Mouse (Mus musculus): ENCODE results near the gene C730034F03Rik.

The C730034F03Rik gene

DNA sequence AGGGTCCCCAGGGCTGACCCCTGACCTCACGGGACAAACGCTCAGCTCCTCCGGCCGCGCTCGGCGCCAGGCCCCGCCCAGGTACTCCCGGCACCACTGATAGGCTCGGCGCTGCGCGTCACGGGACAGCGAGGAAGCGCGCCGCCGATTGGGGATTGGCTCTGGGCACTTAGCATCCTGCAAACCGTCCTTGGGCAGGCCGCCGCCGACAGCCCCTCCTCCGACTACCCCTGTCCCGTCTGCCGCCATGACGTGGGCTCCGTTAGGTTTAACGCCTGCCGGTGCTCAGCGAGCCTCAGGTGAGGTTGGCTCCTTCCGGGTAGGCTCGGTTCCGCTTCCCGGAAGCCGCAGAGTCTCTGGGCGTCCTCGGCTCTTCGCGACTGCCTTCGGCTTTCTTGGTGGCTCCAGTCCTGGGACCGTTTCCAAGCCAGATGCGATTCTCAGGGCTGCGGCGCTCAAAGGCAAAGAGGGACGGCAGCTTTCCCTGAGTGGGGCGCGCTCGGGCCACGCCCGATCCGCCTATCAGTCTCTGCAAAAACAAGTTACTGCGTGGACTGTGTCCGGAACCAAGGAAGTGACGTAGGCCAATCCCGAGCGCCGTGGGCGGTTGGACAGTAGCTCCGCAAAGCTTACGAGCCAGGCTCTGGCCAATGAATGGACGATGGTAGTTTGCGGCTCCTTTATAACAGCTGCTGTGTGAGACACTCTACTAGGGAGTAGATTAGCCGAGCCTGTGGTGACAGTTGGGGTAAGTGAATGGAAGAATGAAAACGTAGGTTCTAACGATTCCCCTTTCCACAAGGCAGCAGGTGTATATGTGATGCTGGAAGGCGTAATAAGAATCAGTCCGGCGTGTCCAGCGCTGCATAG, at the start of gene C730034F03Rik, which contains the start of the genes Gm44502 and Chkb:
TSS of gene C730034F03Rik (plus strand) at position 238 of the 870 bp plus-strand sequence.
TSS of gene Gm44502 (minus strand) at position 345 of the 870 bp plus-strand sequence.
TSS of gene Chkb (minus strand) at position 557 of the 870 bp plus-strand sequence.
- DNase-seq (ENCODE audit: low read depth, low spot score) = peak; percentile 96

DNA sequence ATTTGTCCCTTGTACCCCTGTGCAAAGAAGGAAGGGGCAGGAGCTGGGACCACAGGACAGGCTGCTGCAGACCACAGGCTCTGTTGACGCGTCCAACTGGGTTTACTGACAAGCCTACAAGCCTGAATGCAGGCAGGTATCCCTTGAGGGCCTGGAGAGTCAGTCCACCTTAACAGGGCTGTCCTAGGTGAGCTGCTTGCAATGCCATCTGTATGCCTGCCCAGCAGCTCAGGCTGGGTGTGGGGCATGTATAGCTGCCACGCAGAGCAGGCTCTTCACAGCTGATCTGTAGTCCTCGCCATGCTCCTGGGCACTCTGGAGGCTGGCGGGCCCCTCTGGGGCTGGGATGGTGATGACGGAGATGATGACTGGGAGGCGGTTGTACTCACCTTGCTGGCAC, 44.8 kb upstream of the C730034F03Rik start, which contains the start of gene Klhdc7b:
TSS of gene Klhdc7b (plus strand) at position 301 of the 400 bp plus-strand sequence.
- DNase-seq (ENCODE audit: low read depth, low spot score) = no peak

DNA sequence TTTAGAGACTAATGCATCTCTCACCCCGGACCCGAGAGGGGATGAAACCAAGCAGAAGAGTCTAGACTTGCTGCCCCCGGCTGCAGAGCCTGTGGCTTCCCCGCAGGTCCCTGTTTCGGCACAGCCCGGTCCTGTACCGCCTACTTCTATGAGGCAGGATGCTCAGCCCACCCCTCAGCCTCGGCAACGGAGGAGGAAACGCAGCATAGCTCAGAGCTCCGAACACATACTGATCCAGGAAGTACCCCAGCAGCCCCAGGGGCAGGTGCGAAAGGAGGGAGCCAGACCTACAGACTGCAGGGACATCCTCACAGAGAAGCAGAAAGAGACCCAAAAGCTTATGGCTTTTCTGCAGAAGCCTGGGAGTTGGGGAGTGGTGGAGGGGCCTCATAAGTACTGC, 42.3 kb upstream of the C730034F03Rik start:
- peak; percentile 50 for DNase-seq (ENCODE audit: low read depth, low spot score)

DNA sequence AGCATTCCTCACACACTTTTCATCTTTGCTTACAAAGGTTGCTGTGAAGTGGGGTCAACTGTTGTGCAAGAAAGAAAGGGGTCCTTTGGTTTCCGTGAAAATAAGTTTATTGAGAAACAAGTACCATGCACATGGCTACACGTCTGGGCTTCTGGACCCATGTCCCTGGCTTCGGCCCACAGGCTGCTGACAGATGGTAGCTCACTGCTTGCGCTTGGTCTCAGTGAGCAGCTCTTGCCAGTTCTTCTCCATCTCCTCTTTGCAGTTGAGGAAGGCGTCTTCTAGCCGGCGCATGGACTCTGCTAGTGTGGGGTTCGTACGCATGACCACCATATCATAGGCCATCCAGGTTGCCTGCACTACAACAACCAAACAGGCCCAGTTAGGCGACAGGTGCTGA, 39.3 kb upstream of the C730034F03Rik start:
- DNase-seq (ENCODE audit: low read depth, low spot score) = no peak

DNA sequence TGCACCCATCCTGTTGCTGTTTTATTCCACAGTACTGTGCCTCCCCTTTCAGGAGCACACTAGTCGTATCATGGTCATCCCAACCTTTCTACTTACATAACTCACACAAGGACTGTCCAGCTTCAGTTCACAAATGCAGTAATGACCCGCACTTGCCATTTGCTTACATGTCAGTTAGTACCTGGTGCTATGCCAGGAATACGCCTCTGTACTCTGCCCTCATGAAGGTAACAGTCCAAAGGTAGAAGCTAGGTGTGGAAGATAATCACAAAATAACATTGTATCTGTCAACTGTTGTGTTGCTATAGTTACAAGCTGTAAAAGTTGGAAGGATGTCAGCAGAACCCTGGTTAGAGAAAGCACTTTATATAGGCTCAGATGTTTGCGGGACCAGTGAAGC, 32.5 kb upstream of the C730034F03Rik start:
- no peak for DNase-seq (ENCODE audit: low read depth, low spot score)

DNA sequence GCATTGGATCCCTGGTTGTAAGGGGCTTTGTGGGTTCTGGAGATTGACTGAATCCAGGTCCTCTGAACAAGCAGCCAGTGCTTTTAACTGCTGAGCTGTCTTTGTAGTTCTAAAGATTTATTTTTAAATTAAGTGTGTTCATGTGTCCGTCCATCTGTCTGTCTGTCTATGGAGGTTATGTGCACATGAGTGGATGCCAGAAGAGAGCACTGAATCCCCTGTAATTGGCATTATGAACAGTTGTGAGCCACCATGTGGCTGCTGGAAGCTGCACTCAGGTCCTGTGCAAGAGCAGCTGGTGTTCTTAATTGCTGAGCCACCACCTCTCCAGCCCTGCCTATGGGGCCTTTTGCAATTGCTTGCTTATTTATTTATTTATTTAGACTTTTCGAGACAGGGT, 31.2 kb upstream of the C730034F03Rik start:
- DNase-seq (ENCODE audit: low read depth, low spot score) = no peak

DNA sequence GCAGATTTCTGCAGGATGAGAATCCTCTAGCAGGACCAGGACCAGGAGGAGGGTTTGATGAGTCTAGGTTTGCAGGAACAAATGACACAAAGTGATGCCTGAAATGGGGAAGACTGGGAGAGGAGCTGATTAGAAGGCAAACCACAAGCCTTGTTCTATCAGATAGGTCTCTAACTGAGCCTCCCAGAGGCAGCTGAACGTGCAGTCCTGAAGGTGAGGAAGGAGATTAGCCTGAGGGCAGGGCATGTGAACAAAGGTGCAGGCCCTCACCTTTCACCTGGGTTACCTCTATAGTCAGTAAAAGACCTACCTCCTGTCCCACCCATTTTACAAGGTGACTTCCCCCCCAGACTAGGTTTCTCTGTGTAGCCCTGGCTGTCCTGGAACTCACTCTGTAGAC, 29.7 kb upstream of the C730034F03Rik start:
- no peak for DNase-seq (ENCODE audit: low read depth, low spot score)

DNA sequence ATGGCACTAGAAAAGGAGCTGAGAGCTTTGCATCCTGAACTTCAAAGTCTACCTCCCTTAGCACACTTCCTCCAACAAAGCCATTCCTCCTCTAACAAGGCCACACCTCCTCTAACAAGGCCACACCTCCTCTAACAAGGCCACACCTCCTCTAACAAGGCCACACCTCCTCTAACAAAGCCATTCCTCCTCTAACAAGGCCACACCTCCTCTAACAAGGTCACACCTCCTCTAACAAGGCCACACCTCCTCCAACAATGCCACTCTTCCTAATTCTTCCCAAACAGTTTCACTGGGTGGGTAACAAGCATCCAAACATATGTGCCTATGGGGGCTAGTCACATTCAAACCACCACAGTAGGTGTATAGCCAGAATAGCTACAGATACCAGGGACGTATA, 26.9 kb upstream of the C730034F03Rik start:
- DNase-seq (ENCODE audit: low read depth, low spot score) = no peak

DNA sequence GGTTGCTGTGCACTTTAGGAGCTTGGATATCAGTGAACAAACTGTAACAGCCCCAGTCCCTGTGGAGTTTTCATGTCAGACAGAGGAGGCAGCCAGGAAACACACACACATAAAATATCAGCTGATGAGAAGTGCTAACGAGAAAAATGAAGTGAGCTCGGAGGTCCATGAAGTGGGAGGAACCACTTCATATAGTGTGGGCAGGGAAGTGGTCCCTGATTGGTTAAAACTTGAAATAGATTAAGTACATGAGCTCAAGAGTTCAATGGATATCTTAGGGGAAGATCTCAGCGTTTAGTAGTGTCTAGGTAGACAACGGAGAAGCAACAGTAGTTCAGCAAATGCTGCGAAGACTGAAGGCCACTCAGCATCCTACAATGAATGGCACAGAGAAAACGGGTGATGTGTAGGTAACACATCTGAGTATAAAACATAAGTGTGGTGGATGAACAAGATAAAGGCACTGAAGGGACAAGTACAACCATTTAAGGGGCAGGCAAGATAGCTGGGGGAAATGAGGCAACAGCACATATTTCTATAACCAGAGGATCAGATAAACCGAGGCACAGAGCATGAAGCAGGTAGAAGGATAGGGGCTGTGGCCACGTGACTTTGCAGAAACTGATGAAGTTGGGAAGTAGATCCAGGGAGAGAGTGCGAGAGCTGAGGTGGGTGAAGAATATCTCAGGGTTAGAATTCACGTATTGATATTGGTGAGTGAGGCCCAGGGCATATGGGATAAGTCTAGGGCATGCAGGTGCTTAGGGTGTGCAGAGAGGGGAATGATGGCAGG, 24.4 kb upstream of the C730034F03Rik start:
- DNase-seq (ENCODE audit: low read depth, low spot score) = no peak

DNA sequence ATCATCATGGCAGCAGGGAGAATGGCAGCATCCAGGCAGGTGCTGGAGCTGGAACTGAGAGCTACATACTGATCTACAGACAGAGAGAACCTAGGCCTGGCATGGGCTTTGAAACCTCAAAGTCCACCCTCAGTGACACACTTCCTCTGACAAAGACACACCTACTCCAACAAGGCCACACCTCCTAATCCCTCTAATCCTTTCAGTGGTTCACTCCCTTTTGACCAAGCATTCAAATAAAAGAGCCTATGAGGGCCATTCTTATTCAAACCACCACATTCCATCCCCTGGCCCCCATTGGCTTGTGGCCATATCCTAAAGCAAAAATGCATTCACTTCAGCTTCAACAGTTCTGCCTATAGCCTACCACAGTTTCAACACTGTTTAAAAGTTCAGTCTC, 22.7 kb upstream of the C730034F03Rik start:
- DNase-seq (ENCODE audit: low read depth, low spot score) = no peak

DNA sequence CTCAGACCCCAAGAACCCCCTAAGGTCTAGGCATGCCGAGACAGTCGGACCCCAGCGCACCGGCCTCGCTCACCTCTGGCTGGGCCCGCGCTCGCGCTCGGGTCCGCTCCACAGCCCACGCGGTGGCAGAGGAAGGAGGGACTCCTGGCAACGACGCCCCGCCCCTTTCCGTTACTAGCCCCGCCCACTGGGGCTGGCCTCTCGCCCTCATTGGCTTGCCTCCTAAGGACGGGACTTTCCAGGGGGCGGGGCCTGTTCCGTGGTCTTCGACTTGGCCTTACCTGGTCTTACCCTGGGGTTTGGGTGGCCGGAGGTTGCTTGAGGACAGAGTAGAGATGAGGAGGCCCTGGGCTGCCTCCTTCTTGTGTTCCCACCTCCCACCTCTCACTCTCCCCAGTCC, 19.3 kb upstream of the C730034F03Rik start, which contains the start of gene Syce3:
TSS of gene Syce3 (minus strand) at position 386 of the 400 bp plus-strand sequence.
- DNase-seq (ENCODE audit: low read depth, low spot score) = no peak

DNA sequence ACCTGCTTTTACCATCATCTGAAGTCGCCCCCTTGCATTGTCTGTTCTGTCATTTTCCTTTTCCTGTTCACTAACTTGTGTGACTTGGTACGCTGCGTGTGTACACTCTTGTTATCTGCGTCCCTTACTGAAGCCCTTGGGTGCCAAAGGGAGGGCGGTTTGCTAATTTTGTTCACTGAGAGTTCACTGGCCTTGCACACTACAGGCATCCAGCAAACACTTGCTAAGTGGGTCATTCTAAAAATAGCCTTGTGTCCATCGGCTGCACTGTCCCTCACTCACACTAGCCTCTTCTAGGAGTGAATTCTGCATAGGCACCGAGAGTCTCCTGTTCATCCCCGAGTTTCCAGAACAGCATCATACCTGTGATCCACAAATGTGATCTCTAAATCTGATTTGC, 14.1 kb upstream of the C730034F03Rik start:
- no peak for DNase-seq (ENCODE audit: low read depth, low spot score)

DNA sequence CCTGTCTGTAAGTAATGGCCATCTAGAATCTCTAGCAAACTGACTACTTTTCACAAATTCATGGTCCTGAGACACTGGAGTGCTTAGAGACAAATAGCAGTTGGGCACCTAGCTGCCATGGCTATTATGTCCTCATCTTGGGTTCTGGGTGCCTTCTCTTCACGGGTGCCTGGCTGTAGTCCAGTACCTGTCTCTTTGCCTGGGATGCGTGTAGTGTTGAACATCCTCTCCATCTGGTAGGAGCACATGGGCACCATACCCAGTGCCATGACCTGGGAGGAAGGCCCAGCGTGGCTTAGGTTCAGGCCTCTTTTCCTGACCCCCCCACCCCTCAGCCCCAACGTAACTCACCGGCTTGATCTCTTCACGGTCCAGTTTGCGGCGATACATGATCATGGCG, 7.5 kb upstream of the C730034F03Rik start:
- DNase-seq (ENCODE audit: low read depth, low spot score) = no peak

DNA sequence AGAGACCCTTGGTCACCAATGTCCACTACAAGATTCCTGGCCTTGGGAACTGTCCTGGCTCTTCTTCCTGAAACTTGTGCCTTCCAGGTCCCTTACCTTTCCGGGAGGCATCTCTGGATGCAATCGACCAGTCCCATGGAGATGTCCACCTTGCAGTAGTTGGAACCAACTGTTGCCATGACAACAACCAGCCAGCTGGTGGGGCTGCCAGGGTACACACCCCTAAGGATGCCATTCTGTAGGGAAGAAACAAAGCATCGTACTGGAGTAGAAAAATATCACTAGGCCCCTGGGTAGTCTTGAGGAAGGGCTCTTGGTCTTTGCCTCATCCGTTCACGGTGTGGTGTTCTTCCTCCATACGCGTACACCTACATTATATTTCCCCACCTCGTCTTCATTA, 4.8 kb upstream of the C730034F03Rik start:
- DNase-seq (ENCODE audit: low read depth, low spot score) = no peak

DNA sequence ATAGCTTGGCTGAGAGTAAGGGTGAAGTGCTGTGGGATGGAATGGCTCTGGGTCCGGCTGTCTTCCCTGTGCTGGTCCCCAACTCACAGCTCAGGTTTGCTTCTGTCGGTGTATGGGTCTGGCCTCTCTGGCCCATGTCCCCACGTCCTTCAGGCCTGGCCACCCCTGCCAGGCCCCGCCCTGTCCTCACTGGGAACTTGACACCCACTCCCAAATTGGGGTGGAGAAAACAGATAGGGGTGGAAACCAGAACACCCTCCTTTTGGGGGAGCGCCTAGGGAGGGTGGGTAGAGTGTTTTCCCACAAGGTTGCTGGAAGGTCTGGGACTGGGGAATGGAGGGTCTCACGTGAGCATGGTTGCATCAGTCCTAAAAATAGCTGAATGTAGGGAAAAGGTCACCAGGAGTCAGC, 3.7 kb upstream of the C730034F03Rik start, which contains the start of gene Cpt1b:
TSS of gene Cpt1b (minus strand) at position 153 of the 411 bp plus-strand sequence.
- no peak for DNase-seq (ENCODE audit: low read depth, low spot score)

DNA sequence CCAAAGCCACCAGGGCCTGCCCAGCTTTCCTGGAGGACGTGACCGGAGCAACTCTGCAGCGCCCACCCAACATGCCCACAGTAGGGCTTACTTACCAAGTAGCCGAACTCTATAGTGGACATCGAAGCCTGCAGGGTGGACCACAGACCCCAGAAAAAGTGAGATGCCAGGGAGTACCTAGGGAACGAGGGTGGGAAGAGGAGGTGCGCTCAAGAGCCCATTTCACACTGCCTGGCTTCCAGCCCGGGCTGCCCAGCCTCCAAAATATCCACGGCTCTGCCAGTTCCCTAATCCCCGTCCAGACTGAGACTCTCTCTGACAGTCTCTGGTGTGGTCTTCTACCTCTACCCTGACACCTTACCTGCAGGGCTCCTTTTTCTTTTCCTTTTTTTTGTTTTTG, 2.7 kb upstream of the C730034F03Rik start:
- DNase-seq (ENCODE audit: low read depth, low spot score) = no peak

DNA sequence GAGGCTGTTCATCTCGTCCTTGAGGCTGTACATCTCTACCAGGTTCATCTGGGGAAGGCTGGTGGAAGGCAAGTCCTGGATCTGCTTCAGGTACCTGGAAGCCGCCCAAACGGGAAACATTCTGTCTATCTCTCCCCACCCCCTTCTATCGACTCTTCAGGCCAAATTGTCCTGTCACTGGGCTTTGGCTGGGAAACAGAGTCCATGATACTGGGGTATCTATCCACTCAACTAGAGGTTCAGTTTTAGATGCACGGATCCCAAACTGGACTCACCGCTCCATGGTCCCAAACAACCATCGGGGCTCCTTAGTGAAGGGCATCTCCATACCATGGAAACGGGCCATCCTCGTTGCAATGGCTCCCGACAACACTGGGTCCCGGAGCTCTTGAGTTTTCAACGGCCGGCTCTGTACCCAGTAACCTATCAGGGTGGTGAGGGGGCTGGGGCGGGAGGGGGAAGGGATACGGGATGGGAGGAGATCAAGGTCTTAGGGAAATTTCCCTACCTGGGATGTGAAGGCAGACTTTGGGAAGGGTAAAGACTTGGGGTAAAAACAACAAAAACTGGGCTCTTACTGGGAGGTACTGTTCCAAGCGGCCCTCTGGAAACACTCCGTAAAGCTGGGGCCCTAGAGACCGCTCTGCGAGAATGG, 1.1 kb upstream of the C730034F03Rik start:
- DNase-seq (ENCODE audit: low read depth, low spot score) = no peak

DNA sequence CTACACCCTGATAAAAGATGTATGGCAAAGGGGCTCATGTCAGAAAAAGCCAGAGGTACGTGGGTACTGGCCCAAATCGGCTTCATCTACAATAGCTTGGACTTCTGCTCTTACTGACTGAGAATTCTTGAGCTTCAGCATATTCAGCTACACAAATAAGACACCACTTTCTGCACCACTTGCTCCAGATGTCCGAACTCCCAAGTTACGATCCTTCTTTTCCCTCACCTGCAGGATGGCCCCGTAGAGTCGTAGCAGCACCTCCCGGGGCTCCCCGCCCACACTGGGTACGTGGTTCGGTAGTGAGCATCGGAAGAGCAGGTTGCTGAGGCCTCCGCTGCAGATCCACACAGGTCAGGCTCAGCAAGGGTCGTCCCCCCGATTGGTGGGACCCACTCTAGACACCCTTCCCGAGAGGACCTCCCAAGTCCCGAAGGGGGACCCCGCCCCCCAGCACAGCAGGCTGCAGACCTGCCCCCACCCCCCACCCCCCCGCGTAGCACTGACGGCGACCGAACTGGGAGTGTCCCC, 503 bp upstream of the C730034F03Rik start:
- DNase-seq (ENCODE audit: low read depth, low spot score) = no peak

DNA sequence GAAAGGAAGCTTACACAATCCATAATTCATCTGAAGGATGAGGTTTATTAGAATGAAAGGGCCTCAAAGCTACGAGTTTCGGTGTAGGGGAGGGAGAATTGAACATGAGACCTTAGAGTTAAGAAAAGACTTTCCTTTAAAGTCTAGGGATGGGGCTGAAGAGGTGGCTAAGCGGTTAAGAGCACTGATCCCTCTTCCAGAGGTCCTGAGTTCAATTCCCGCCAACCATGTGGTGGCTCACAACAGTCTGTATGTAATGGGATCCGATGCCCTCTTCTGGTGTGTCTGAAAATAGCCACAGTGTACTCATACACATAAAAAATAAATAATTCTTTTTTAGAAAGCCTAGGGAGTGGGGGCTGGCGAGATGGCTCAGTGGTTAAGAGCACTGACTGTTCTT, 952 bp downstream of the C730034F03Rik start:
- DNase-seq (ENCODE audit: low read depth, low spot score) = peak; percentile 43

DNA sequence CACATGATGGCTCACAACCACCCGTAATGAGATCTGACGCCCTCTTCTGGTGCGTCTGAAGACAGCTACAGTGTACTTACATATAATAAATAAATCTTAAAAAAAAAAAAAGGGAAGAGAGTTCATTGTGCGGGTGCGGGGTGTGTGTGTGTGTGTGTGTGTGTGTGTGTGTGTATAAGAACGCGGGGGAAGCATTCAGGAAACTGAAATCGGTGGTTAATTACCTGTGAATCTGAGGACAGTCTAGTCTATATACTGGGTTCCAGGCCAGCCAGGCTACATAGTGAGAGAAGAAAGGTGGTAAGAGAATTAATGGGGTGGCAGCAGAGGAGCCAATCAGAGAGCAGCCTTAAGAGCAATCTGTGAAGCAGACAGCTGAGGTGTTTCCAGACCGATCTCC, 1.4 kb downstream of the C730034F03Rik start:
- peak; percentile 12 for DNase-seq (ENCODE audit: low read depth, low spot score)

DNA sequence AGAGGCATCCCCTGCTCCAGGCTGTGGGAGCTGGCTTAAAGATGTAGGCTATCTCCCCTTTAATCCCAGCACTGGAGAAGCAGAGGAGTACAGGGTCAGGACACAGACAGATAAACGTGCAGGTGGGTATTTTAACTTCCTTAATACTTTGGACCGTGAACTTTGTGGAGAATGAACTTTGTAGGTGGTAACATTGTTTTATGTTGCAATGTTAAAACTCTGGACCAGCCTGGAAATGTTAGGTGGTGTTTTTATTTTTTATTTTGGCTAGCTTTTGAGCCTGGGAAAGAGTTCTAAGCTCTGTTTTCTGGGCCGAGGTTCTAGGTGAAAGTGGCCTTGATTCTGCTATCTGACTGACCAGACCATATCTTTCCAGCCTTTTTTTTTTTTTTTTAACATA, 1.9 kb downstream of the C730034F03Rik start:
- DNase-seq (ENCODE audit: low read depth, low spot score) = no peak
